Mouse (Mus musculus): ENCODE measurements around the gene Rab1b.

- TF ChIP-seq CTCF (IDR thresholded peaks at IDR 0.05; ENCODE audit: extremely low read depth, insufficient read depth, low read length), result peak; percentile 56
- no peak for TF ChIP-seq POLR2A (IDR thresholded peaks at IDR 0.05; ENCODE audit: extremely low read depth, insufficient read depth, low read length)
These were observed 50.6 kb downstream of the Rab1b start for GRCm38 (mm10) chr19:5056251-5056650.
